Mouse (Mus musculus): ENCODE measurements at regions not wholly inside any gene's neighbourhood (a gene's known extent, or its start where the extent isn't known, plus 50 kb on each side); places are given as distances from the start of the nearest gene placed in this dataset.

DNA sequence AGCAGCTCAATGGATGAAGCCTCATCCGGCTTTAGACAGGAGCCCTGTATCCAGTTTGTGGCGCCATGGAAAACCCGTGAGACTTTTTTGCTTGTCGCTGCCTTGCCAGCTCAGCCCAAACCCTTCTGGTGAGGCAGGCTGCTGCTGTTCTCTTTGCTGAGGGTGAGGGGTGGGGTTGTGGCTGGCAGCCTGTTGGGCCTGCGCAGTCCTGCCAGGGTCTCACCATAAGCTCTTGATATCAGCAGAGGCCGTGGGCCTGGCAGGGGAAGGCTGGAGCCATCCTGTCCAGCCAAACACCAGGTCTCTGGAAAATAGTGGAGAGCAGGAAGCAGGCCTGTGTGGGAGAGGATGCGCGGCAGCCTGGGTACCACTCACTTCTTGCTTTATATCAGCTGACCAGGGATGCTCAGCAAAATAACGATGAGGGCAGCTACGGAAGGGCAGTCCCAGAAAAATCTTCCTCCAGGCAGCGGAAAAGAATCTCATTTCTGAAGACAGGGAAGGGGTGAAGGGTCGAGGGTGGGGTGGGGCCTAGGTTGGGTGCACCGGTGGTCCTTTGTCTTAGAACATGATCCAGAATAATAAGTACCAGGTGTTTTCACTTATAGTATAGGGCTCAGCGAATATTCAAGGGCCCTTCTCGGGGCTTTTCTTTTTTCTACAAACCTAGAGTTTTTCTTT, 73.4 kb upstream of the Medag start:
- WGBS = 65% methylated on average over 15 of the region's 15 CpGs

DNA sequence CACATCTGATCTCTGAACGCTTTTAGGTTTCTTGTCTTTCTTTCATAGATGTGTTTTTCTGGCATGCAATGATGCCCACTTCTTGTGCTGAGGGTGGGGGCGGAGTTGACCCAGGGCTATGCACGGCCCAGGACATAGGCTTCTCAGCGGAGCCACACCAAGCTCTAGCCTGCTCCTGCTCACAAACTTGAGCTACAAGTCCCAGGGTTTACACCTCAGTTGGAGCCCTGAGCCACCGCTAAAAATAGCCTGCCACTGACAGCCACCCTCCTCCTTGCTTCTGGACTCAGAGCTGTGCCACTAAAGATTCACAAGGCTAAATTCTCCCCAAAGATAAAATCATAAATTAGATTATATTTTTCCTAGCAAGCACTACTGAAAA, 72.9 kb upstream of the Medag start:
- Histone ChIP-seq H3K4me2 (ENCODE audit: low read length) (no peak overlapping the region), H3K9ac (ENCODE audit: low read depth, low read length) (no peak overlapping the region), H3K36me3 (ENCODE audit: insufficient read depth, low read length) (no peaks in the 10 kb centered on the region), H3K27me3 (ENCODE audit: insufficient read depth, low read length) (no peaks in the 10 kb centered on the region), H3K27ac (no peak overlapping the region), H3K4me1 (replicated peaks; ENCODE audit: insufficient read depth, low read length) (no peaks in the 10 kb centered on the region), H3K9me3 (replicated peaks; ENCODE audit: low read length) (no peaks in the 10 kb centered on the region), H3K4me3 (replicated peaks; ENCODE audit: low read depth, low read length) (no peak overlapping the region)
- ATAC-seq (replicated peaks; ENCODE audit: low FRiP score, low read depth) (no peak), DNase-seq (ENCODE audit: low spot score) (no peak)
- 50% methylated on average over 5 of the region's 5 CpGs for WGBS
- no peak for TF ChIP-seq CTCF (IDR thresholded peaks at IDR 0.05; ENCODE audit: low read depth)

More for the DNA sequence above, 73.4 kb upstream of the Medag start:
- H3K9me3 ChIP-seq (replicated peaks; ENCODE audit: low read length) = no peaks in the 10 kb centered on the region
- H3K9ac ChIP-seq (ENCODE audit: low read depth, low read length) = no peak overlapping the region
- H3K4me2 ChIP-seq (ENCODE audit: low read length) = no peak overlapping the region
- no peaks in the 10 kb centered on the region for H3K36me3 ChIP-seq (ENCODE audit: insufficient read depth, low read length)
- H3K27ac ChIP-seq = no peak overlapping the region
- no peaks in the 10 kb centered on the region for H3K27me3 ChIP-seq (ENCODE audit: insufficient read depth, low read length)
- H3K4me3 ChIP-seq (replicated peaks; ENCODE audit: low read depth, low read length) = no peak overlapping the region
- DNase-seq (ENCODE audit: low spot score) (no peak), ATAC-seq (replicated peaks; ENCODE audit: low FRiP score, low read depth) (no peak)
- H3K4me1 ChIP-seq (replicated peaks; ENCODE audit: insufficient read depth, low read length) = no peaks in the 10 kb centered on the region
- no peak for TF ChIP-seq CTCF (IDR thresholded peaks at IDR 0.05; ENCODE audit: low read depth)

DNA sequence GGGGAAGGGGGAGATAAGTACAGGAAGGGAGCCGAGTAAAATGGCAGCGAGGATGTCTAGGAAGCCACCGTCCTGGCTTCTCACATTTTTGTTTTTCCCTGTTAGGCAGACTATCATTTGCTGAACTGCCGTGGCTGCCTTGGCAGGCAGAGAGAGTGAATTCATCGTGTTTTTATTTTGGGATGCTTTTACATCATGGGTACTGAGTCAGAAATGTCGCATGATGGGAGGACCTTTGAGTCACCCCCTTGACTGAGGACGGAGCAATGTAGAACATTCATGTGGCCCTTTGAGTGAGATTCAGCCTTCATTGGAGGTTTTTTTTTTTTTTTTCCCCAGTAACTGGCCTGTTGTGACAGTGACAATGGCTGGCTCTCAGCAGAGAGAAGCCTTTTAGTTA, 71.2 kb upstream of the Medag start:
- WGBS = 78% methylated on average over 7 of the region's 7 CpGs
- ATAC-seq (replicated peaks; ENCODE audit: low FRiP score, low read depth) = no peak

DNA sequence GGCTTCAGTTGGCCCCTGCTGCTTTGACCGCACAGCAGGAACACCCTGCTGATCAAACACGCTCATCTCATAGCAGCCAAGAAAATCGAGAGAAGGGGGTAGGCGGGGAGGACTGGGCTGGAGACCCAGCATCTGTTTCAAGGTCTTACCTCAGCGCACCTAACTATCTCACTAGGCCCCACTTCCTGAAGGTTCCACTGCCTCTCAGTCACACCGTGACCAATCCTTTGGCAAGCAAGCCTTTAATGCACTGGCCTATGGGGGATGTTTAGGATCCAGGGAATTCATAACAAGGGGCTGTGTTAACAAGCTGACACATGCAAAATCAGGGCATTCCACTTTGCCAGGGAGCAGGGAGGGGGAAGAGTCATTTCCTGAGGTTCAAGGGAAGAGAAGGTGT, 70.1 kb upstream of the Medag start:
- H3K9me3 ChIP-seq (replicated peaks; ENCODE audit: low read length) = no peaks in the 10 kb centered on the region
- H3K4me3 ChIP-seq (replicated peaks; ENCODE audit: low read depth, low read length) = no peak overlapping the region
- H3K27me3 ChIP-seq (ENCODE audit: insufficient read depth, low read length) = no peaks in the 10 kb centered on the region
- DNase-seq (ENCODE audit: low spot score) (no peak), ATAC-seq (replicated peaks; ENCODE audit: low FRiP score, low read depth) (no peak)
- WGBS = 66% methylated on average over 6 of the region's 6 CpGs
- no peaks in the 10 kb centered on the region for H3K4me1 ChIP-seq (replicated peaks; ENCODE audit: insufficient read depth, low read length)
- H3K27ac ChIP-seq = no peak overlapping the region
- H3K36me3 ChIP-seq (ENCODE audit: insufficient read depth, low read length) = no peaks in the 10 kb centered on the region
- H3K4me2 ChIP-seq (ENCODE audit: low read length) = no peak overlapping the region
- H3K9ac ChIP-seq (ENCODE audit: low read depth, low read length) = no peak overlapping the region
- no peak for TF ChIP-seq CTCF (IDR thresholded peaks at IDR 0.05; ENCODE audit: low read depth)

More for the DNA sequence above, 71.2 kb upstream of the Medag start:
- TF ChIP-seq CTCF (IDR thresholded peaks at IDR 0.05; ENCODE audit: low read depth) = no peak
- H3K27me3 ChIP-seq (ENCODE audit: insufficient read depth, low read length) = no peaks in the 10 kb centered on the region
- no peaks in the 10 kb centered on the region for H3K4me1 ChIP-seq (replicated peaks; ENCODE audit: insufficient read depth, low read length)
- H3K36me3 ChIP-seq (ENCODE audit: insufficient read depth, low read length) = no peaks in the 10 kb centered on the region
- H3K9me3 ChIP-seq (replicated peaks; ENCODE audit: low read length) = no peaks in the 10 kb centered on the region
- no peak overlapping the region for H3K4me2 ChIP-seq (ENCODE audit: low read length)
- no peak overlapping the region for H3K4me3 ChIP-seq (replicated peaks; ENCODE audit: low read depth, low read length)
- H3K9ac ChIP-seq (ENCODE audit: low read depth, low read length) = no peak overlapping the region
- no peak overlapping the region for H3K27ac ChIP-seq
- no peak for DNase-seq (ENCODE audit: low spot score)

DNA sequence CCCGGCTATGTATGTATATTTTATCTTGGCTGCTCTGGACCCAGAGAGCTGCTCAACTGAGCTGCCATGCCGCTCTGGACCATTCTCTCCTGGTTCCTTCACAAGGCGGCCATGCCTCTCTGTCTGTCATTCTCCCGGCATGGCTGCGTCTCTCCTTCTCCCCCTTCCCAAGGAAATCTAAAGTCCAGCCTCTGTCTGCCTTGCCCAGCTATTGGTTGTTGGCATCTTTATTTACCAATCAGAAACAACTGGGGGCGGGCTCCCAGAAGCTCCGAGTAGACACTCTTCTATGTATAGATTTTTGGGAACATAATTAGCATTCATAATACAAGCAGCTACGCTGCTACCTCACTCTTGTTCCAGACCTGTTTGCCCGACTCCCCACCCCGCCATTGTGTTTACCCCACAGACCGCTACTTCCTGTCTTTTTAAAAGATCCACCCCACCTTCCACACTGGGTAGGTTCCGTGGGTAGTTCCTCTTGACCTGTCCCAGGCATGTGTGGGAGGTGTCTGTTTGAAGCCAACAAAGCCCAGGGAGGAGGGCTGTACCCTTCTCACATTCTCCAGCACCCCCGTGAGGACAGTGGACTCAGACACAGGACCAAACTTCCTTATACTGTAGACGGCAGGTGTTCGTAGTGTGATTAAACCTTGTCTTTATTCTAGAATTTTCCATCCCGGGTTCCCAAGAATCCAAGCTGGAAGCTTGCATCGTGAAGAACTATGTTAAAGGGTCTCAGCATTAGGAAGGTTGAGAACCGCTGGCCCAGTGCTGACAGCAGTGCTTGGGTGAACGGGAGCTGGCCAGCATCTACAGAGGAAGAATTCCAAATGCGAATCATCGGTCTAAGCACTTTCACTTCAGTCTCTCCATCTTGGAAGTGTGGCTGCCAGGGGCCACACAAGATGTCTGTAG, 67.7 kb upstream of the Medag start:
- H3K4me1 ChIP-seq (replicated peaks; ENCODE audit: insufficient read depth, low read length) = no peaks in the 10 kb centered on the region
- no peak overlapping the region for H3K4me3 ChIP-seq (replicated peaks; ENCODE audit: low read depth, low read length)
- no peak for ATAC-seq (replicated peaks; ENCODE audit: low FRiP score, low read depth)
- H3K36me3 ChIP-seq (ENCODE audit: insufficient read depth, low read length) = no peaks in the 10 kb centered on the region
- no peak for TF ChIP-seq CTCF (IDR thresholded peaks at IDR 0.05; ENCODE audit: low read depth)
- H3K27me3 ChIP-seq (ENCODE audit: insufficient read depth, low read length) = no peaks in the 10 kb centered on the region
- DNase-seq (ENCODE audit: low spot score) = no peak
- H3K9me3 ChIP-seq (replicated peaks; ENCODE audit: low read length) = no peaks in the 10 kb centered on the region
- WGBS = 78% methylated on average over 21 of the region's 21 CpGs
- no peak overlapping the region for H3K4me2 ChIP-seq (ENCODE audit: low read length)
- no peak overlapping the region for H3K9ac ChIP-seq (ENCODE audit: low read depth, low read length)
- H3K27ac ChIP-seq = no peak overlapping the region

DNA sequence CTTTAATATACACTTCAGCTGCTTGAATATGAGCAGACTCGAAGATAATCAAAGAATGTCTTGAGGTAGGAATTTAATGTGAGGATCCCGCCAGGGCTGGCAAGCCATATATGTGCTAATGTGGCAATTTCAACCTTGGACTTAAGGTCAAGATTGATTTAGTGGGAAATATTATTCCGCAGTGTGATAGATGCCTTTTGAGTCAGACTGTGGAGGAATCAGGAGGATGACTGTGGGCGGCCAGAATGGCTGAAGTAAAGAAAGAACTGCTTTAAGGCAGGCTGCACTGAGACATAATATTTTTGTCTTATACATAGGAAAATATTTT, 67.1 kb upstream of the Medag start:
- Histone ChIP-seq H3K27me3 (ENCODE audit: insufficient read depth, low read length) (no peaks in the 10 kb centered on the region), H3K4me3 (replicated peaks; ENCODE audit: low read depth, low read length) (no peak overlapping the region), H3K27ac (no peak overlapping the region), H3K36me3 (ENCODE audit: insufficient read depth, low read length) (no peaks in the 10 kb centered on the region), H3K4me1 (replicated peaks; ENCODE audit: insufficient read depth, low read length) (no peaks in the 10 kb centered on the region), H3K4me2 (ENCODE audit: low read length) (no peak overlapping the region), H3K9me3 (replicated peaks; ENCODE audit: low read length) (no peaks in the 10 kb centered on the region), H3K9ac (ENCODE audit: low read depth, low read length) (no peak overlapping the region)
- TF ChIP-seq CTCF (IDR thresholded peaks at IDR 0.05; ENCODE audit: low read depth) = no peak
- no peak for ATAC-seq (replicated peaks; ENCODE audit: low FRiP score, low read depth)
- no peak for DNase-seq (ENCODE audit: low spot score)
- WGBS = 83% methylated on average over 4 of the region's 4 CpGs

Data from kidney, postnatal 0 days (tissue).